Mouse (Mus musculus) effector memory CD4-positive, alpha-beta T cell, adult 5 months (primary cell): ENCODE data around the gene Foxj3. TPM values are rescaled to one million over a fixed set of nuclear protein-coding genes. Genes with fewer than 3 reads are reported as not detected.

Source experiments
- polyA plus RNA-seq: library from polyadenylated mRNA; unstranded; fragments of 100-300 nt; shearing (Covaris generic); gene quantifications from one replicate; pipeline ENCODE4 v1.2.1, GENCODE M21; 2017

The Foxj3 gene
- polyA plus RNA-seq = 57.3 TPM

GRCm38 (mm10) chr4:119536615-119537014 lies at the start of gene Foxj3:
Gene Foxj3, plus strand, starts transcription at chr4:119537004.

GRCm38 (mm10) chr4:119492291-119492932 lies 44.4 kb upstream of the Foxj3 start, which contains the start of gene Rimkla:
Gene Rimkla, minus strand, starts transcription at chr4:119492628.

GRCm38 (mm10) chr4:119539031-119539824 lies 2.4 kb downstream of the Foxj3 start, which contains the start of gene Frg2f1:
Gene Frg2f1, minus strand, starts transcription at chr4:119539529.

GRCm38 (mm10) chr4:119637176-119637845 lies 100.5 kb downstream of the Foxj3 start, which contains the start of gene Guca2a:
Gene Guca2a, plus strand, starts transcription at chr4:119637704.

GRCm38 (mm10) chr4:119658731-119659130 lies 121.9 kb downstream of the Foxj3 start, which contains the start of gene Guca2b:
Gene Guca2b, minus strand, starts transcription at chr4:119658954.

Other genes starting within 250 kb of the Foxj3 start
- gene Ybx1, start 242.4 kb upstream of the Foxj3 start, polyA plus RNA-seq = 441 TPM
- 21.9 TPM for gene Ppih, start 216.5 kb upstream of the Foxj3 start, polyA plus RNA-seq
- 1.6 TPM for gene Ccdc30, start 121.5 kb upstream of the Foxj3 start, polyA plus RNA-seq
- gene Ppcs, start 114.6 kb upstream of the Foxj3 start, polyA plus RNA-seq = 11.3 TPM
- gene Zmynd12, start 114.2 kb upstream of the Foxj3 start, polyA plus RNA-seq = not detected
- gene Rimkla, start 44.4 kb upstream of the Foxj3 start, polyA plus RNA-seq = 1.4 TPM
- gene Frg2f1, start 2.5 kb downstream of the Foxj3 start, polyA plus RNA-seq = 2.1 TPM
- not detected for gene Guca2a, start 100.7 kb downstream of the Foxj3 start, polyA plus RNA-seq
- not detected for gene Guca2b, start 122.0 kb downstream of the Foxj3 start, polyA plus RNA-seq
- gene Hivep3, start 196.8 kb downstream of the Foxj3 start, polyA plus RNA-seq = 19.6 TPM